Mouse (Mus musculus) heart, adult 10 weeks (tissue): Measurements from ENCODE around the gene Etnk1. TPM values are rescaled to one million over a fixed set of nuclear protein-coding genes. Genes with fewer than 3 reads are reported as not detected.

Experiments used
- polyA plus RNA-seq: library from polyadenylated mRNA; stranded (reverse); fragments of 350-450 nt; fragmentation: Illumina TruSeq; extraction: RNeasy Lipid Tissue Mini Kit (QIAGEN cat#74804); gene quantifications from one replicate; pipeline ENCODE4 v1.2.3, GENCODE M21; 2014; ENCODE audit warnings: low read depth, low replicate concordance

The Etnk1 gene
- 28.2 TPM for polyA plus RNA-seq

GRCm38 (mm10) chr6:143166452-143167357 is at the start of gene Etnk1:
TSS of gene Etnk1 (plus strand) at chr6:143167221.

Other genes with a start within 250 kb of the Etnk1 start
- gene St8sia1, start 202.8 kb upstream of the Etnk1 start, polyA plus RNA-seq = 0.26 TPM
- 12.7 TPM for gene C2cd5, start 67.1 kb upstream of the Etnk1 start, polyA plus RNA-seq